Mouse (Mus musculus): ENCODE measurements around the gene Tet2.
"Not testable (repeated sequence)": the region's sequence is repeated elsewhere in the genome, so short reads cannot be mapped to it uniquely, and the experiment has no call there.

Gene Tet2

GRCm38 (mm10) chr3:133544551-133545303, at the start of gene Tet2:
Gene Tet2 (minus strand): TSS chr3:133545139.
- DNase-seq (ENCODE audit: low read depth, low spot score) = no peak

DNA sequence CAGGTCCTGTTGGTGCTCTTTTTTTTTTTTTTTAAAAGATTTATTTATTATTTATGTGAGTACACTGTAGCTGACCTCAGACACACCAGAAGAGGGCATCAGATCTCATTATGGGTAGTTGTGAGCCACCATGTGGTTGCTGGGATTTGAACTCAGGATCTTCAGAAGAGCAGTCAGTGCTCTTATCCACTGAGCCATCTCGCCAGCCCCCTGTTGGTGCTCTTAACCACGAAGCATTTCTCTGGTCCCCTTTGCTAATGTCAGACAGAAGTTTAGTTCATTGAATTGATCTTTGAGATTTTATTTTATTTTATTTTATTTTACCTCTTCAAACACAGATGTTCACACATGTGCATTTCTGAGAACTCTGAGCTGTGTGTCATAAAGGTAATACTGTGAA, 48.1 kb upstream of the Tet2 start:
- not testable (repeated sequence) for DNase-seq (ENCODE audit: low read depth, low spot score)

DNA sequence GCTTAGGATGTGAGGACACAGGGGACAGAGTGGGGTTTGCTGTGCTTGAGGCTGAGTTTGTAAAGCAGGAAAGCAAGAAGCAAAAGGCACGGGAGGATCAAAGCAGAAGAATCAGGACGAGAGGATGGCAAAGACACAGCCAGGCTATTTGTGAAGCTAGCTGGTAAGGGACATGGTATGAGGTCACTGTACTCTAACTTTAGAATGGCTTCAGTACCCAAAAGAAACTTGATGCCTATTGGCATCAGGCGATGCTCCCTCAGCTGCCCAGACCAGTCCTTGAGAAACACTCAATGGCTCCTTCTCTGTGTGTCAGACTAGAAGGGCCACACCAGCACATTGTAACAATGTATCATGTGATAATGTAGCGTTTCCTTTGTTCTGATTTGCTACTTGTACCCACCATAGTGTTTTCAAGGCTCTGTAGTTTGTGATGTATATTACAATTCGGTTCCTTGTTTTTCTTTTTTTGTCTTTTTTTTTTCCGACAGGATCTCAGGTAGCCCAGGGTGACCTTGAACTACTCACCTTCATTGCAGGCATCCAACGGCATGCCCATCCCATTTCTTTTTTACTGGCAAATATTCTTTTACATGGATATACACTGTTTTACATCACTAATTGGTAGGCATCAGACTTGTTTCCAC, 45.7 kb upstream of the Tet2 start:
- no peak for DNase-seq (ENCODE audit: low read depth, low spot score)

GRCm38 (mm10) chr3:133585010-133585409, 40.1 kb upstream of the Tet2 start:
- DNase-seq (ENCODE audit: low read depth, low spot score) = no peak

- no peak for DNase-seq (ENCODE audit: low read depth, low spot score)
These were observed 38.6 kb upstream of the Tet2 start for GRCm38 (mm10) chr3:133583411-133584025.

DNA sequence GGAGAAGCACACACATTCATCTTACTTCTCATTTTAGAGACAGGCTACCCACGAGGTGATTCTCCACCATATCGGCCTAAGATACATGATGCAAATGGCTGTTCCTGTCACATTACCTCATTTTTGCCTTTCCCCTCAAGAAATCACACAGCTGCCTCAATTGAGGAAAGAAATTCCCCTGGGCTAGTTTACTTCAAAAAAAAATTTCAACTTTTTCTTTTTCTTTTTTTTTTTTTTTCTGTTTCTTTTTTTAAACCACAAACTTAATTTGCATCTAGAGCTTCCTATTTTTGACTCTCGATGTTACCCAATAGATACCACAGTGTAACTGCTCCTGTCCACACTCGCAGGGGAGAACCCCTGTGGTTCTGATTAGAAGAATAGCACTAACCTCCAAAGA, 38.0 kb upstream of the Tet2 start:
- no peak for DNase-seq (ENCODE audit: low read depth, low spot score)

- no peak for DNase-seq (ENCODE audit: low read depth, low spot score)
These were observed 37.2 kb upstream of the Tet2 start for GRCm38 (mm10) chr3:133582096-133582495.

GRCm38 (mm10) chr3:133581541-133581940, 36.6 kb upstream of the Tet2 start:
- DNase-seq (ENCODE audit: low read depth, low spot score) = no peak

DNA sequence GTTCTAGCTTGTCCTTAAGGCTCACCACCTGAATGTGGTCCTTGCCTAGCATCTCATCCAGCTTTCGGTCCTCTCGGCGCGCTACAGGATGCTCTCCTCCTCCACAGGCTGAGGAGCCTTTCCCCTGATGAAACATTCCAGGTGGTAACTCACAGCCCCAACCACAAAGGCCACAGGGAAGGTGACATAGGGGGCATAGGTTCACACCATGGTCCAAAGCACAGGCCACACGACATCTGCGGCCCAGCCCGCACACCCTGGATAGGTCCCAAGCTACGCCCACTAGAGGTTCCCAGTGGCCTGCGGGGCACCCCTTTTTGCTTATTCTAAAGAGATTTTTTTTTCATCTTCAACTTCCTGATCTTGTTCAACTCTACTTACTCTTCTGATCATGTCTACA, 34.7 kb upstream of the Tet2 start:
- no peak for DNase-seq (ENCODE audit: low read depth, low spot score)

DNA sequence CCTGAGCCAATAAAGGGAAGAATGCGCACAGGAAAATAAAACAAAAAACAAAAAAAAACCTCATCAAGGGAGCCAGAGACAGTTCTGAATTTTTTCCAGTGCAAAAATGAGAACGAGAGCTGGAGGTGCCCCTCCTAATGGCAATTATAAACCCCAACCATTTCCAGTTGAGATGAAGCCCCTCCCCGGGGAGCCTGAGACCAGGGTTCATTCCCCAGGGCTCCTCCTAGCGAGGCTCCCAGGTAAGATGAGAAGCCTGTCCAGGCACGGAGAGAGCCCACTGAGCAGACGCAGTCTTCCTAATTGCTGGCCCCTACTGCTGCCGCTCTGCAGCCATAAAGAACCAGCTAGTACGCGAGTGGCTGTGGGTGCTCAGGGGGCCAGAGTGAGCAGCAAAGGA, 34.2 kb upstream of the Tet2 start:
- no peak for DNase-seq (ENCODE audit: low read depth, low spot score)

DNA sequence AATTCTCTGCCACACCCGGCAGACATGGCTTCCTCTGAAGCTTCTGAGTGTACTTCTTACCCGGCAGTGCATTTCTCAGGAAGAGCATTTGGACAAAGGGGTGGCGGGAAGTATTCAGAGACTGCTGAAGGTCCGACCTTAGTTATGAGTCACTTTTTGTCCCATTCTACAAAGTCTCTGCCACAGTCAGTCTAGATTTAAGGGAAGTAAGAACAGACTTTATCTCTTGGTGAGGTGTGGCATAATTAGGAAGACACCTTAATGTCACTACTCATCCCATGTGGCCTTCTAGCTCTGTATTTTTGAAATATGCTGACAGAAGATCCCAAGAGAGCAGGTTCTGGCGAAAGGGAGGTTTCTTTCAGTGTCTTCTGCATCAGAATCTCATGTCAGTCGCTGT, 30.0 kb upstream of the Tet2 start:
- no peak for DNase-seq (ENCODE audit: low read depth, low spot score)

DNA sequence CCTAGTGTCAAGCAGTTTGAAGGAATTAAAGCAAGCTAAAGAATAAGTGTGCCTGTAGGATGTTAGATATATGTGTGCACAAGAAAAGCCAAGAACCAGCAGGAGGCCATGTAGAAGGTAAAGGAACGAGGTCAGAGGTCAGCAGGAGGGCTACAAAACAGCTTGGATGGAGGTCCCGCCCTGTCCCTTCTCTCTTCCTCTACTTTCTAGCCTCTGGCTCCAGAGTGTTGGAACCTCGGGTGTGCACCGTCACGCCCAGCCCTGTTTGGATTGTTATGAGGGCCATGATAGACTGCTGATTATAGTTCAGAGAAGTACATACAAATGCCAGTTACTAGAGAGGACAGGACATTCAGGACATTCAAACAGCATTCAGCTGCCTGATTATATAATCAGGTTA, 27.0 kb upstream of the Tet2 start:
- DNase-seq (ENCODE audit: low read depth, low spot score) = no peak

DNA sequence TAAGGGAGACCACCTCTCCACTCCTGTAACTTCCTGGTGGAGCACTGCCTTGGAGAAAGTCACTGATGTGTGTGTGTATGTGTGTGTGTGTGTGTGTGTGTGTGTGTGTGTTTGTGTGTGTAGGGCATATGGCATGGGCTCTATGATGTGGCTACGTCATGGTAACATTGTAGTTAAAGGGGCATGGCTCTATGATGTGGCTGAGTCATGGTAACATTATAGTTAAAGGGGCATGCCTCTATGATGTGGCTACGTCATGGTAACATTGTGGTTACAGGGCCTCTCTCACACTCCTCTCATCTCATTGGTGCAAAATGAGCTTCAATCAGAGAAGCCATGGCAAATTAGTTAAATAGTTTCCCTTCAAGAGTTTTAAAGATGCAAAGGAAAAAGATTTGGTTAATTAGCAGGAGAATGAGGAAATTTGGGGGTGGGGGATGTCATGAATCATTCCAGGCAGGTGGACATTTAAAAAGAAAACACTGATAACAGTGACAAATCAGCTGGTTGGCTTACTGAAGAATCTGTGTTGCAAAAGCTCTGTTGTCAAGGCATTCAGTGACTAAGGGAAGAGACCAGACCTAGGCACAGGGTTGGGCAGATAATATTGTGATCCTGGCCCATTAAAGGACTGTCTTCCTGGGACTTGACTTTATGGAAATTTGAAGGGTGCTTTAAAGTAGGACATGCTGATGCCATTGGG, 18.7 kb upstream of the Tet2 start:
- DNase-seq (ENCODE audit: low read depth, low spot score) = no peak

GRCm38 (mm10) chr3:133559413-133560114, 14.6 kb upstream of the Tet2 start:
- DNase-seq (ENCODE audit: low read depth, low spot score) = no peak

DNA sequence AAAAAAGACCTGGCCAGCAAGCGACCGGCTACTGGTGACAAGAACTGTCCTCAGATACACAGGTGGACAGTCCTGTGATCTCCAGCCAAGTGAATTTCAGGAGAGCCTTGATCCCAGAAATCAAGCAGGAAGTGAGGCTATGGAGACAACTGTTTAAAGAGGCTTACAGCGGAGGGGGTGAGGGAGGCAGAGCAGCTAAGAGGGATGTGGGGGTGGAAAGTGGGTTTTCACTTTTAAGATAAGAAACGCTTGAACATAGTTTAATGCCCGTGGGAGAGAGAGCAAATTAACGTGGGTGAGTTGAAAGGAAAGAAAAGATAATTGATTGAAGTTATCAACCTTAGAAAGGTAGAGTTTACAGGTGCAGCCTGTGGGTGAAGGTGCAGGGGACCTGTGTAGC, 12.7 kb upstream of the Tet2 start:
- no peak for DNase-seq (ENCODE audit: low read depth, low spot score)

GRCm38 (mm10) chr3:133557154-133557553, 12.2 kb upstream of the Tet2 start:
- DNase-seq (ENCODE audit: low read depth, low spot score) = no peak

- no peak for DNase-seq (ENCODE audit: low read depth, low spot score)
These were observed 10.4 kb upstream of the Tet2 start for GRCm38 (mm10) chr3:133555378-133555777.

GRCm38 (mm10) chr3:133554552-133555067, 9.7 kb upstream of the Tet2 start:
- no peak for DNase-seq (ENCODE audit: low read depth, low spot score)

DNA sequence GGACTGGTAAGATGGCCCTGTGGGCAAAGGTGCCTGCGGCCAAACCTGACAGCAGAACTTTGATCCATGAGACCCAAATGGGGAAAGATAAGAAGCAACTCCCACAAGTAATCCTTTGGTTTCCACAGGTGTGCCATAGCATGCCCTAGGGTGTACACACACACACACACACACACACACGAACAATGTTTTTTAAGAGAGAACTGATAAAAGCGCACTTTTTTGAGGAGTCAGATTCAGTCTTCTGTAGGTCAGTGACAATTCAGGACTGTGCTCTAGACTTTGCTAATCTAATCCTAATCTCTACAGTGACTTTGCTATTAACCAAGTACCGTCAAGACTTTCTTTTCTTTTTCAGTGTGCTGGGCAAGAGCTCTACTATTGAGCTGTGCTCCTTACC, 9.2 kb upstream of the Tet2 start:
- DNase-seq (ENCODE audit: low read depth, low spot score) = no peak

- no peak for DNase-seq (ENCODE audit: low read depth, low spot score)
These were observed 7.0 kb upstream of the Tet2 start for GRCm38 (mm10) chr3:133551941-133552340.

DNA sequence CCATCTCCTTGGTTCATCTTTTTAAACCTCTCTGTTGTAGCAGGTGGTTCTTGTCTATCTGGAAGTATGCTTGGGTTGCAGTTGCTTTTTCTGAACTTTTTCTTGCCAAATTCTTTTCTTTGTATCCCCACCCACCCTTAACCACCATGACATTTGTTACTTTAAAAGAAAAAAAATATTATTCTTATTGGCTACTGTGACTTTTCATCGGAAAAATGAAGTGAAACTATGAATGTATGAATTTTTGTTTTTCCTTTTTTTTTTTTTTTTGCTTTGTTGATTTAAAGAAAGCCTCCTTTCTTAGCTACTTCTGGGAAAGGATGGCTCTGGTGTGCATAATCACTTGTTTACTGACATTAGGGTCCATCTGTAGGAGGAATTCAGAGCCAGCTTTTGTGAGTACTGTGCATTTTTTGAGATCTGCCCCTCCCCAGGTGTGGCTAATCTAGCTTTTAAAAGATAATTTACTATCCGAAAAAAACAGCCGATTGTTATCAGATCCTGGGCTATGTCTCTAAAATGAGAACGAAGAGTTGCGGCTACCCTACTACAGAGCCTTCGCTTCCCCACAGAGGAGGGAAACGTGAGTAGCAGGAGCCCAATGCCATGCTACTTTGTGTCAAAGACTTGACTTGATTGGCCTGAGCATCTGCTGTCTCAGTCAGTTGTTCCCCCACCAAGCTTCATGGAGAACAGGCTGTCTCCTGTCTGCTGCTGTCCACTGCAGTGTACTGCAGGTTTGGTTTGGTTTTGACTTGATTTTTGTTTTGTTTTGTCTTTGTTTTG, 4.6 kb upstream of the Tet2 start:
- DNase-seq (ENCODE audit: low read depth, low spot score) = no peak
